Mouse (Mus musculus) small intestine, adult 2 months (tissue): ENCODE measurements around the gene Slc38a6. TPM values are rescaled to one million over a fixed set of nuclear protein-coding genes. Genes with fewer than 3 reads are reported as not detected.
A peak's percentile ranks its signal among the peaks of the same experiment; 100 is the strongest.

Source experiments
- H3K27ac ChIP-seq: fragments of 200-500 bp; 2 replicates; pipeline ENCODE4 v1.5.1; 2012; ENCODE audit warnings: low read depth, low read length, control low read depth, inconsistent platforms; ENCODE audit not compliant: insufficient read depth
- H3K27me3 ChIP-seq: fragments of 200-500 bp; 2 replicates; pipeline ENCODE4 v1.6.1; 2012; ENCODE audit warnings: mild to moderate bottlenecking, moderate library complexity, low read length, inconsistent platforms; ENCODE audit not compliant: control insufficient read depth, insufficient read depth
- H3K36me3 ChIP-seq: fragments of 200-500 bp; 2 replicates; pipeline ENCODE4 v1.6.1; 2012; ENCODE audit warnings: mild to moderate bottlenecking, low read length, control low read depth, inconsistent platforms; ENCODE audit not compliant: control insufficient read depth, insufficient read depth
- H3K4me1 ChIP-seq: fragments of 200-500 bp; 2 replicates; pipeline ENCODE4 v1.6.1; 2012; ENCODE audit warnings: low read length, inconsistent platforms, mixed read lengths; ENCODE audit not compliant: control insufficient read depth, insufficient read depth, insufficient read length
- H3K4me3 ChIP-seq: fragments of 200-500 bp; 2 replicates; pipeline ENCODE4 v1.5.1; 2012; ENCODE audit warnings: low read depth, mild to moderate bottlenecking, control low read depth, inconsistent platforms, low read length, moderate library complexity
- CTCF ChIP-seq: fragments of 200-500 bp; IDR thresholded peaks from 2 replicates; pipeline ENCODE4 v1.5.1; 2012; ENCODE audit warnings: low read depth, mild to moderate bottlenecking, control low read depth, inconsistent platforms, low read length, moderate library complexity, mixed read lengths; ENCODE audit not compliant: insufficient replicate concordance, insufficient read length; ENCODE audit errors: extremely low read depth
- POLR2A ChIP-seq: fragments of 200-500 bp; IDR thresholded peaks from 2 replicates; pipeline ENCODE4 v1.6.1; 2012; ENCODE audit warnings: low read depth, mild to moderate bottlenecking, control low read depth, inconsistent platforms, low read length, moderate library complexity
- WGBS: fragments of 180-500 bp; shearing (Covaris S2); methylation state at CpG from one replicate; pipeline ENCODE4 v1.1.7; 2018; 5-methylcytosine and 5-hydroxymethylcytosine counted together
- polyA plus RNA-seq: library from polyadenylated mRNA; depleted of rRNA; stranded (reverse); fragments of >200 nt; gene quantifications from 2 replicates; pipeline ENCODE4 v1.2.3, GENCODE M21; 2012

Gene Slc38a6
- polyA plus RNA-seq, 1 experiment, result 13.6 TPM

GRCm38 (mm10) chr12:73330236-73330635 is 43.7 kb downstream of the Slc38a6 start:
- H3K36me3 ChIP-seq, result no peaks in the 10 kb centered on the region
- H3K27me3 ChIP-seq, result no peaks in the 10 kb centered on the region
- H3K27ac ChIP-seq, result no peak overlapping the region
- no peaks in the 10 kb centered on the region for H3K4me1 ChIP-seq
- TF ChIP-seq CTCF (no peak), POLR2A (no peak)
- H3K4me3 ChIP-seq, result no peak overlapping the region
- WGBS, result 88% methylated on average over 7 of the region's 7 CpGs

- WGBS, result 89% methylated on average over 4 of the region's 4 CpGs
- Histone ChIP-seq H3K36me3 (no peaks in the 10 kb centered on the region), H3K4me3 (no peak overlapping the region), H3K4me1 (no peaks in the 10 kb centered on the region), H3K27me3 (no peaks in the 10 kb centered on the region), H3K27ac (no peak overlapping the region)
- TF ChIP-seq CTCF (no peak), POLR2A (no peak)
Measured at GRCm38 (mm10) chr12:73332701-73333100, 46.1 kb downstream of the Slc38a6 start.

- Histone ChIP-seq H3K36me3 (no peaks in the 10 kb centered on the region), H3K4me1 (no peaks in the 10 kb centered on the region), H3K27me3 (no peaks in the 10 kb centered on the region), H3K27ac (no peak overlapping the region), H3K4me3 (no peak overlapping the region)
- 44% methylated on average over 8 of the region's 8 CpGs for WGBS
- TF ChIP-seq CTCF, result no peak
- TF ChIP-seq POLR2A, result no peak
Measured at GRCm38 (mm10) chr12:73334051-73334551, 47.5 kb downstream of the Slc38a6 start.

GRCm38 (mm10) chr12:73337127-73337526 is 50.5 kb downstream of the Slc38a6 start:
- Histone ChIP-seq H3K27me3 (no peaks in the 10 kb centered on the region), H3K27ac (no peak overlapping the region), H3K36me3 (0 out of 2 replicates have a peak, but pooled peaks cover 2% of the 10 kb centered on the region), H3K4me3 (no peak overlapping the region), H3K4me1 (no peaks in the 10 kb centered on the region)
- 82% methylated on average over 7 of the region's 7 CpGs for WGBS
- TF ChIP-seq CTCF, result no peak
- TF ChIP-seq POLR2A, result no peak

GRCm38 (mm10) chr12:73340642-73341293 is 54.2 kb downstream of the Slc38a6 start:
- WGBS, result 65% methylated on average over 8 of the region's 8 CpGs
- TF ChIP-seq POLR2A (no peak), CTCF (no peak)
- Histone ChIP-seq H3K36me3 (peaks cover 2% of the 10 kb centered on the region; the same call in 1 of the 2 replicates), H3K27ac (no peak overlapping the region), H3K27me3 (no peaks in the 10 kb centered on the region), H3K4me3 (no peak overlapping the region), H3K4me1 (no peaks in the 10 kb centered on the region)

- peak overlapping the region; percentile 59; the same call in 1 of the 2 replicates for H3K27ac ChIP-seq
- H3K4me1 ChIP-seq, result no peaks in the 10 kb centered on the region
- no peaks in the 10 kb centered on the region for H3K27me3 ChIP-seq
- no peak for TF ChIP-seq POLR2A
- no peak for TF ChIP-seq CTCF
- H3K4me3 ChIP-seq, result no peak overlapping the region
- peaks cover 2% of the 10 kb centered on the region; the same call in 1 of the 2 replicates for H3K36me3 ChIP-seq
- 65% methylated on average over 14 of the region's 14 CpGs for WGBS
Measured at GRCm38 (mm10) chr12:73341703-73342663, 55.4 kb downstream of the Slc38a6 start.

- Histone ChIP-seq H3K27ac (no peak overlapping the region), H3K27me3 (no peaks in the 10 kb centered on the region), H3K4me3 (no peak overlapping the region), H3K4me1 (no peaks in the 10 kb centered on the region), H3K36me3 (peaks cover 2% of the 10 kb centered on the region; the same call in 1 of the 2 replicates)
- 96% methylated on average over 4 of the region's 4 CpGs for WGBS
- no peak for TF ChIP-seq CTCF
- no peak for TF ChIP-seq POLR2A
Measured at GRCm38 (mm10) chr12:73344300-73344699, 57.7 kb downstream of the Slc38a6 start.
